Mouse (Mus musculus) intestine, embryonic 16.5 days (tissue): ENCODE measurements around the gene Gm38655. TPM values are rescaled to one million over a fixed set of nuclear protein-coding genes. Genes with fewer than 3 reads are reported as not detected.
"Not testable (repeated sequence)": the region's sequence is repeated elsewhere in the genome, so short reads cannot be mapped to it uniquely, and the experiment has no call there.

Source experiments
- ATAC-seq: fragments of 200-750 bp; cut with Nextera tagmentation; 2 replicates; pipeline ENCODE4 v1.8.0; 2017; ENCODE audit warnings: moderate TSS enrichment, moderate library complexity
- H3K27ac ChIP-seq: fragments of 300-500 bp; sonication (generic); 2 replicates; pipeline ENCODE4 v1.5.1; 2014; ENCODE audit warnings: mild to moderate bottlenecking, low read length
- H3K27me3 ChIP-seq: fragments of 300-500 bp; sonication (generic); replicated peaks from 2 replicates; pipeline ENCODE4 v1.6.1; 2014; ENCODE audit warnings: low read length, control low read depth, mixed read lengths; ENCODE audit not compliant: control insufficient read depth, insufficient read depth
- H3K36me3 ChIP-seq: fragments of 300-500 bp; sonication (generic); 2 replicates; pipeline ENCODE4 v1.6.1; 2014; ENCODE audit warnings: low read length, control low read depth; ENCODE audit not compliant: control insufficient read depth, insufficient read depth
- H3K4me1 ChIP-seq: fragments of 300-500 bp; sonication (generic); 2 replicates; pipeline ENCODE4 v1.6.1; 2014; ENCODE audit warnings: low read length, control low read depth, mixed read lengths; ENCODE audit not compliant: control insufficient read depth, insufficient read depth
- H3K4me2 ChIP-seq: fragments of 300-500 bp; sonication (generic); 2 replicates; pipeline ENCODE4 v1.6.1; 2014; ENCODE audit warnings: low read depth, low read length, control low read depth
- H3K4me3 ChIP-seq: fragments of 300-500 bp; sonication (generic); 2 replicates; pipeline ENCODE4 v1.5.1; 2014; ENCODE audit warnings: mild to moderate bottlenecking, low read length
- H3K9ac ChIP-seq: fragments of 300-500 bp; sonication (generic); 2 replicates; pipeline ENCODE4 v1.6.1; 2014; ENCODE audit warnings: low read depth, low read length
- H3K9me3 ChIP-seq: fragments of 300-500 bp; sonication (generic); 2 replicates; pipeline ENCODE4 v1.6.1; 2016; ENCODE audit warnings: low read length, control low read depth; ENCODE audit not compliant: control insufficient read depth
- WGBS: fragments of 180-500 bp; shearing (Covaris S2); extraction: QIAGEN DNeasy Blood & Tissue Kit; methylation state at CpG from one replicate; pipeline ENCODE4 v1.1.7; 2014; 5-methylcytosine and 5-hydroxymethylcytosine counted together
- polyA plus RNA-seq: library from polyadenylated mRNA; unstranded; fragments of >200 nt; fragmentation: Nextera tagmentation; extraction: Ambion mirVana; gene quantifications from 2 replicates; pipeline ENCODE4 v1.2.1, GENCODE M21; 2015

The Gm38655 gene
- polyA plus RNA-seq: 1.3 and 1.6 TPM in 2 replicates

DNA sequence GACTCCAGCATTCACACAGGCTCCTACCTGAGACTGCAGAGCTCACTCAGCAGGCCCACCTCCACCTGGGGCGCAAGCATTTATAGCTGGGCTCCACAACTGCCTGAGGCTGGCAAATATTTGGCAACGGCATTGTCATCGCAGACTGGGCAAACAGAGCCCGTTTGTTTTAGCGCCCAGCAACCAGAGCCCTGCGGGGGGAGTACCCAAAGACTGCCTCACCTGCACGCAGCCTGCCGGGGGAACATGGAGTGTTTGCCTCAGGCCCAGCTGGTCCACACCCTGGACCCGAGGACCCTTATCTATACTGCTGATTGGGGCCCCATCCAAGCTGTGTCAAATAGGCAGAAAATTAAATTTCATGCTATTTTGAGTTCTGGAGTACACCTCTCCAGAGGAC, at the start of gene Gm38655:
Gm38655 (minus strand) TSS at position 61 of the 400 bp plus-strand sequence.
- Histone ChIP-seq H3K27me3 (no peaks in the 10 kb centered on the region), H3K36me3 (no peaks in the 10 kb centered on the region), H3K4me3 (no peak within 1 kb of the TSS), H3K4me1 (peaks cover 5% of the 10 kb centered on the region; the same call in 1 of the 2 replicates), H3K9ac (peak within 1 kb of the TSS; percentile 3; the same call in 1 of the 2 replicates), H3K27ac (no peak within 1 kb of the TSS), H3K4me2 (no peak within 1 kb of the TSS), H3K9me3 (no peaks in the 10 kb centered on the region)
- peak; percentile 74 for ATAC-seq
- WGBS: 47% methylated on average over 9 of the region's 9 CpGs

DNA sequence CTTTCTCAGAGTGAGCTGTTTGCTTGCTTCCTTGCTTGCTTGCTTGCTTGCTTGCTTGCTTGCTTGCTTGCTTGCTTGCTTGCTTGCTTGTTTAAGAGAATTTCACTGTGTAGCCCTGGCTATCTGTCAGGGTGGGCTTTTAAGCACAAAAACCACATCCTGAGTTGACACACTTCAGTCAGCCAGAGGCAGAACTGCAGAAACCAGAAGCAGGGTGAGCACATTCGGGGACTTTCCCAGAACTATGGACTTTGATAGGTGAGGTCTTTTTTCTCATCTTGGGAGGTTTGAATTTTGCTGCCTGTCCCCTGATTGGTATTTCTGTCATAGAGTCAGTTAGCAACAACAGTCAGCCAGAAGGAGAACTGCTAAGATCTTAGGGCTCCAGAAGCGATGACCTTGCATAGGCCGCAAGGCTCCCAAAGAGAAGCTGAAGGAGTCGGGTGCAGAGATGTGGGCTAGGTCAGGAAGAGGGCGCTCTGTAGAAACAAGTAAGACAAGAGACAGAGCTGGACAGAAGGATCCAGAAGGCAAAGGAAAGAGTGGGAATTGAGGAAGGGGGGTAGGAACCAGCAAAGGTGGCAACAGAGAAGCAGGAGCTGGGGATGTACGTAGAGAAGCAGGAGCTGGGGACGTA, 49.4 kb upstream of the Gm38655 start:
- Histone ChIP-seq H3K27me3 (no peaks in the 10 kb centered on the region), H3K4me1 (peaks cover 11% of the 10 kb centered on the region), H3K4me3 (no peak overlapping the region), H3K4me2 (no peak overlapping the region), H3K36me3 (no peaks in the 10 kb centered on the region), H3K9ac (no peak overlapping the region), H3K27ac (no peak overlapping the region), H3K9me3 (no peaks in the 10 kb centered on the region)
- ATAC-seq: no peak
- WGBS: 85% methylated on average over 7 of the region's 7 CpGs

DNA sequence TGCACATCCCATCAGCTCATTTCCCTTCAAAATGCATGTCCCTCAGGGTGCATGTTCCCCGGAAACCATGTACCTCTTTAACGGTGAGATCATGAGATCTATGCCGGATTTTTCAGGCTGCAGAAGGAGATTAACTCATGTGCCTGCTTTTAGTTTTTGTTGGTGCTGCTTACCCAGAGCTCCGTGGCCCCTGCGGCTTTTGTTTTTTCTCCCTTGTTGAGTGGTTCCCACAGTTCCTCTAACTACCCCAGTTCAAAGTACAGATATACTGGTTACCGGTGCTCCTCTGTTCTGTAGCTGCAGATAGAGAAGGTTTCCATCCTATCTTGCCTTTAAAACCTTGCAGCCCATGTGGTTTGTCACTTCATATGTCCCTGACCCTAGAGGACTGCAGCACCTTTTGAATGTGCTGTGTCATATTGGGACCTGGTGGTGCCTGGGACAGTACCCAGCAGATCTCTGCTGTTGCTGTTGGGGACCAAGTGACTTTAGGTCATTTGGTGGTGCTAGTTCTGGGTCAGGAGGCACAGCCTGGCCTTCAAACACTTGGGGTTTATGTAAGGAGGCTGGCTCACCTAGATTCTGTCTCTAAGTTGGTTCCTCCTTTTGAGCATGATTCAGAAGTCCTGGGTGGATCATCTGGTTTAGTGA, 47.8 kb upstream of the Gm38655 start:
- Histone ChIP-seq H3K36me3 (no peaks in the 10 kb centered on the region), H3K27me3 (no peaks in the 10 kb centered on the region), H3K27ac (no peak overlapping the region), H3K9ac (peak overlapping the region; percentile 35; the same call in 1 of the 2 replicates), H3K4me2 (peak overlapping the region; percentile 55), H3K4me3 (peak overlapping the region; percentile 34), H3K9me3 (no peaks in the 10 kb centered on the region), H3K4me1 (peaks cover 11% of the 10 kb centered on the region)
- ATAC-seq: peak; percentile 26; the same call in 1 of the 2 replicates
- 54% methylated on average over 6 of the region's 6 CpGs for WGBS

DNA sequence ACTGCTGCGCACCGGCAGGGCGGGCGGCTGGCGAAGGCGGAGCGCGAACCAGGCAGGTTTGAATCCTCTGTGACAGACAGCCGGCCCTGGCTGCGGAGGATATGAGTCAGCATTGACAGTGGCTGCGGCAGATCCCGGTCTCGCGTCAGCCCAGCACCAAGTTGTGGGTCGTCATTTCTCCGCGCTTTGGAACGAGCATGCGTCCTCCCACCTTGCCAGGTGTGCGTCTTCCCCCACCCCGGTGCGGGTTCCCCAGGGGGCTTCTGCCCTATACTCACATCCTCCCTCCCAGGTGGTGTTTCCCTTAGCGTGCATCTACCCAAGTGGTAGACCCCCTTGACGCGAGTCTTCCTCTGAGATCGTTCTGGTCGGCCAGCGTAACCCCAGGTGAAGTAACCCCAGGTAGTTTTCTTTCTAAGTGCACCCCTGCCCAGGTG, 47.3 kb upstream of the Gm38655 start:
- Histone ChIP-seq H3K4me2 (peak overlapping the region; percentile 55), H3K9ac (peak overlapping the region; percentile 34; the same call in 1 of the 2 replicates), H3K4me1 (peaks cover 11% of the 10 kb centered on the region), H3K4me3 (peak overlapping the region; percentile 34)
- 18% methylated on average over 15 of the region's 28 CpGs for WGBS
- not testable (repeated sequence) for H3K27me3 ChIP-seq, H3K36me3 ChIP-seq, H3K27ac ChIP-seq, H3K9me3 ChIP-seq
- ATAC-seq: peak; percentile 92

DNA sequence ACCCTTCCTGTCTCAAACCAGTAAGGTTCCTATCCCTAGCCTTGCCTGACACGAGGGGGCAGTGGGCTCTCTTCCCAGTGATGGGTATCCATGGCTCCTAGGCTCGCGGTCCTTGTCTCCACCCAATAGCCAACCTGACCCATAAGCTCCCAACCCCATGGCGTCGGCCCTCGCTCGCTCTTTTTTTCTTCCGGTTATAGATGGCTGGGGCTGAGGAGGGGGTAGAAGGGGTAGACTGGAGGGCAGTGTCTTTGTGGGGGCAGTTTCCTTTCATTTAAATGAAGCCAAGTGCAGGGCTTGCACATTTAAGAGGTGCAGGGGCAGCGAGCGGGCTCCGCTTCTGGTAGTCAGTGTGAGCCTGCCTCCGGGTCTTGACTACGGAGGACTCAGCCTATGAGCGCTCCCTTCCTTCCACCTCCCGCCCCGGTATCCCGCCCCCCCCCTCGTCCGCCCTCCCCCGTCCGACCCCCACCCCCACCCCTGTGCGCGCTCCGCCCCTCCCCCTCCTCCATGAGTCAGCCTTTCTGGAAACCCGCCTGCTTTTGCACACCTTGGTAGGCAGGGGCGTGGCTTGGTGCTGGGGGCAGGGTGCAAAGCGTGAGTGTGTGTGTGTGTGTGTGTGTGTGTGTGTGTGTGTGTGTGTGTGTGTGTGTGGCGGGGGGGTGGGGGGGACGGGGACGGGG, 46.7 kb upstream of the Gm38655 start:
- no peaks in the 10 kb centered on the region for H3K36me3 ChIP-seq
- no peaks in the 10 kb centered on the region for H3K27me3 ChIP-seq
- peak overlapping the region; percentile 60 for H3K9ac ChIP-seq
- peak overlapping the region; percentile 47 for H3K4me3 ChIP-seq
- 2% methylated on average over 24 of the region's 30 CpGs for WGBS
- no peaks in the 10 kb centered on the region for H3K9me3 ChIP-seq
- no peak overlapping the region for H3K27ac ChIP-seq
- peak; percentile 90 for ATAC-seq
- H3K4me1 ChIP-seq: peaks cover 11% of the 10 kb centered on the region
- peak overlapping the region; percentile 75 for H3K4me2 ChIP-seq

DNA sequence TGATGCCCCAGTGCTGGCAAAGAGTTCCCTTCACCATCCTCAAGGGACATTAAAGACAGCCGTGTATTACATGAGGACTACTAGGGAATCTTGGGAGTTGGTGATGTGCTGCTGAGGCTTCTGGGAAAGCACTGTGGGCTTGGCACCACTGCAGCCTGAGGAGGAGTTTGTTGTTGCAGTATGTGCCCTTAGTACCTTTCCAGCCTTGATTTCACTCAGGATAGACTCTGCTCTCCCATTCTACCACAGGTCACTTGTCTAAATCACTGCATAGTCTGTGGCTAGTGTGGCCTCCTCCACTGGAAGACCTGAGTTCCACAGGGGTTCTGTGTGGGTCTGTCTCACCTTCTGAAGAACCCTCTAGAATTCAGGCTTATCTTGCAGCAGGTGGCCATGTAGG, 45.5 kb upstream of the Gm38655 start:
- Histone ChIP-seq H3K27ac (no peak overlapping the region), H3K4me3 (no peak overlapping the region), H3K4me1 (peaks cover 11% of the 10 kb centered on the region), H3K27me3 (no peaks in the 10 kb centered on the region), H3K4me2 (no peak overlapping the region), H3K36me3 (peaks cover 3% of the 10 kb centered on the region; the same call in 1 of the 2 replicates), H3K9ac (no peak overlapping the region), H3K9me3 (no peaks in the 10 kb centered on the region)
- no peak for ATAC-seq
- WGBS: 88% methylated on average over 1 of the region's 1 CpGs

DNA sequence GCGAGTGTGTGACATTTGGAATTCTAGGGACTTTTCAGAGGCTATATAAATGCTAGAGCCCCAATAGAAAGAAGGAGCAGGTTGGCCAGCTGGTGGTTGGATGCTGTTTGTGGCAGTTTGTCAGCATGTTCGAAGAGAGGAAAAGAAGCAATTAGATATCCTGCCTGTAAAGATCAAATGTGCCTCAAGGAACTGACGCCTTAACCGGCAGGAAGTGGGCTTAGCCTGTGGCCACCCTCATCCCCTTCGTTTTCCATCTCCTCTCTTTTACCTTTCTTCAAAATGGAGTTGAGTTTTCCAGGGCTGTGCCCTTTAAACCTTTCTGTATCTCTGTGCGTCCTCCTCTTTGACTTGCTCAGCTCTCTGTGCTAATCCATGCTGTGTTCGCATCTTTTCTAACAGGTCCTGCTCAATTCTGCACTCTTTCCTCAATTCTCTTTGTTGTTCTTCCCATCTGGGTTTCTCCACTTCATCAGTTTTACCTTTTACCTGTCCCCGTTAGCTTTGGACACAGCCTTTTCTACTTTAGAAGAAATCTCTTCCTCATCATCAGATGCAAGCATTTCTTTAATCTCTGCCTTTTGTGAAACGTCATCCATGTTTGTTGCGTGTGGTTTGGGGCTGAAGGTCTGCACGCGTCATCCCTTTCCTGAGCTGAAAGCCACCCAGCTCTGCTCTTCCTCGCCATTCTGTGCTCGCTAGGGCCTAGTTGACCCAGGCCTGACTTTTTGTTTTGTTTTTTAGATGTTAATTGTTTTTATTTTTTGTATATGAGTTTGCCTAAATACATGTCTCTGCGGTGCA, 44.4 kb upstream of the Gm38655 start:
- H3K9ac ChIP-seq: no peak overlapping the region
- 93% methylated on average over 15 of the region's 15 CpGs for WGBS
- H3K9me3 ChIP-seq: no peaks in the 10 kb centered on the region
- no peak for ATAC-seq
- no peak overlapping the region for H3K4me2 ChIP-seq
- peaks cover 6% of the 10 kb centered on the region; the same call in 1 of the 2 replicates for H3K36me3 ChIP-seq
- H3K4me3 ChIP-seq: no peak overlapping the region
- H3K4me1 ChIP-seq: peaks cover 11% of the 10 kb centered on the region
- no peaks in the 10 kb centered on the region for H3K27me3 ChIP-seq
- H3K27ac ChIP-seq: no peak overlapping the region

DNA sequence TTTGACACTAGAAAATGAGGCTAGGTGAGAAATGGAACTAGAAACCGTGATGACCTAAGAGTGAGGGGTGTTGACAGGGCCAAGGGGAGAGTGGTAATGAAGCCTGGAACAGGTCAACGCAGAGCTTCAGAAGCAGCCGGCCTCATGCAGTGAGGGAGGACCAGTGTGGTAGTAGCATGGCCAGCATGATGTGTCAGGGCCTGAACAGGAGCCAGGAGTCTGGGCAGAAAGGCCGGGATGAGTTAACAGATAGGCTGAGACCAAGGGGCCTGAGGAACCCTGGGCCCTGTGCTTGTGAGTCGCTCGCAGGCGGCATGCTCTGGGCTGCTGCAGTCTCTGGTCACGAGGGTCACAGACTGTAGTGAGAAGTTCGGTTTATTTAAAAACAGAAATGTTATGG, 43.7 kb upstream of the Gm38655 start:
- 88% methylated on average over 9 of the region's 9 CpGs for WGBS
- H3K4me1 ChIP-seq: peaks cover 11% of the 10 kb centered on the region
- no peak overlapping the region for H3K9ac ChIP-seq
- no peak overlapping the region for H3K4me3 ChIP-seq
- H3K27ac ChIP-seq: no peak overlapping the region
- no peak for ATAC-seq
- H3K9me3 ChIP-seq: no peaks in the 10 kb centered on the region
- H3K4me2 ChIP-seq: no peak overlapping the region
- peaks cover 9% of the 10 kb centered on the region; the same call in 1 of the 2 replicates for H3K36me3 ChIP-seq
- H3K27me3 ChIP-seq: no peaks in the 10 kb centered on the region

DNA sequence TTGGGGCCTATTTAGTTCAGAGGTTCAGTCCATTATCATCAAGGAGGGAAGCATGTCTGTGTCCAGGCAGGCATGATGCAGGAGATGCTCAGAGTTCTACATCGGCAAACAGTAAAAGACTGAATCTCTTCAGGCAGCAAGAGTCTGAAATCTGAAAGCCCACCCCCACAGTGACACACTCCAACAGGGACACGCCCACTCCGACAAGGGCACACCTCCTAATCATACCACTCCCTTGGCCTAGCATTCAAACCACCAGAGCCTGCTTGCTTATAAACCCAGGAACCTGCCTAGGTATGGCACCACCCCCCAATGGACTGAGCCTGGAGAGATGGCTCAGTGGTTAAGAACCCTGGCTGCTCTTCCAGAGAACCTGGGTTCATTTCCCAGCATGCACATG, 40.2 kb upstream of the Gm38655 start:
- peaks cover 13% of the 10 kb centered on the region; the same call in 1 of the 2 replicates for H3K36me3 ChIP-seq
- H3K4me3 ChIP-seq: no peak overlapping the region
- 90% methylated on average over 3 of the region's 3 CpGs for WGBS
- H3K4me1 ChIP-seq: no peaks in the 10 kb centered on the region
- H3K4me2 ChIP-seq: no peak overlapping the region
- no peak overlapping the region for H3K27ac ChIP-seq
- H3K27me3 ChIP-seq: no peaks in the 10 kb centered on the region
- H3K9me3 ChIP-seq: no peaks in the 10 kb centered on the region
- H3K9ac ChIP-seq: no peak overlapping the region
- ATAC-seq: no peak
